Mouse (Mus musculus) neural tube, embryonic 15.5 days (tissue): ENCODE measurements around the gene Hspb9. TPM values are rescaled to one million over a fixed set of nuclear protein-coding genes. Genes with fewer than 3 reads are reported as not detected.
A peak's percentile ranks its signal among the peaks of the same experiment; 100 is the strongest.

Experiments used
- ATAC-seq: fragments of 200-750 bp; cut with Nextera tagmentation; 2 replicates; pipeline ENCODE4 v1.8.0; 2017; ENCODE audit warnings: mild to moderate bottlenecking, moderate TSS enrichment, moderate library complexity; ENCODE audit not compliant: low FRiP score
- H3K27ac ChIP-seq: fragments of 300-500 bp; sonication (generic); replicated peaks from 2 replicates; pipeline ENCODE4 v1.5.1; 2015; ENCODE audit warnings: mild to moderate bottlenecking, inconsistent platforms
- H3K27me3 ChIP-seq: fragments of 300-500 bp; sonication (generic); replicated peaks from 2 replicates; pipeline ENCODE4 v1.6.1; 2015; ENCODE audit warnings: inconsistent platforms
- H3K36me3 ChIP-seq: fragments of 300-500 bp; sonication (generic); 2 replicates; pipeline ENCODE4 v1.6.1; 2015; ENCODE audit warnings: inconsistent platforms
- H3K4me1 ChIP-seq: fragments of 300-500 bp; sonication (generic); 2 replicates; pipeline ENCODE4 v1.6.1; 2015; ENCODE audit warnings: inconsistent platforms
- H3K4me2 ChIP-seq: fragments of 300-500 bp; sonication (generic); 2 replicates; pipeline ENCODE4 v1.6.1; 2015; ENCODE audit warnings: inconsistent platforms, mild to moderate bottlenecking, moderate library complexity
- H3K4me3 ChIP-seq: fragments of 300-500 bp; sonication (generic); replicated peaks from 2 replicates; pipeline ENCODE4 v1.5.1; 2015; ENCODE audit warnings: mild to moderate bottlenecking, inconsistent platforms
- H3K9ac ChIP-seq: fragments of 300-500 bp; sonication (generic); replicated peaks from 2 replicates; pipeline ENCODE4 v1.6.1; 2015; ENCODE audit warnings: mild to moderate bottlenecking, inconsistent platforms
- H3K9me3 ChIP-seq: fragments of 300-500 bp; sonication (generic); replicated peaks from 2 replicates; pipeline ENCODE4 v1.6.1; 2016; ENCODE audit warnings: inconsistent platforms
- WGBS: fragments of 180-500 bp; shearing (Covaris S2); methylation state at CpG from one replicate; pipeline ENCODE4 v1.1.7; 2015; ENCODE audit warnings: mixed read lengths; 5-methylcytosine and 5-hydroxymethylcytosine counted together
- polyA plus RNA-seq: library from polyadenylated mRNA; unstranded; fragments of >200 nt; fragmentation: Nextera tagmentation; extraction: Ambion mirVana; gene quantifications from 2 replicates; pipeline ENCODE4 v1.2.1, GENCODE M21; 2015

Gene Hspb9
- polyA plus RNA-seq: 0.43 TPM in 1 of 2 replicates, not detected in the other

GRCm38 (mm10) chr11:100713735-100714533 is at the start of gene Hspb9:
Hspb9 (plus strand) TSS chr11:100713850.
- H3K9me3 ChIP-seq: no peaks in the 10 kb centered on the region
- H3K9ac ChIP-seq: peak within 1 kb of the TSS; percentile 20; the same call in 1 of the 2 replicates
- H3K36me3 ChIP-seq: peaks cover 49% of the 10 kb centered on the region
- H3K4me2 ChIP-seq: peak within 1 kb of the TSS; percentile 44
- 8% methylated on average over 38 of the region's 38 CpGs for whole genome bisulfite sequencing
- peaks cover 35% of the 10 kb centered on the region for H3K4me1 ChIP-seq
- peak within 1 kb of the TSS; percentile 61; the same call in 1 of the 2 replicates for H3K27ac ChIP-seq
- H3K4me3 ChIP-seq: 0 out of 2 replicates have a peak within 1 kb of the TSS, but pooled peaks have one; percentile 6
- H3K27me3 ChIP-seq: no peaks in the 10 kb centered on the region
- no peak for ATAC-seq

GRCm38 (mm10) chr11:100671049-100671448 is 42.6 kb upstream of the Hspb9 start:
- WGBS: 82% methylated on average over 1 of the region's 1 CpGs

GRCm38 (mm10) chr11:100671956-100672355 is 41.7 kb upstream of the Hspb9 start:
- no peak for ATAC-seq

More at GRCm38 (mm10) chr11:100671049-100671448, 42.6 kb upstream of the Hspb9 start:
- H3K4me2 ChIP-seq: no peak overlapping the region
- no peaks in the 10 kb centered on the region for H3K36me3 ChIP-seq
- H3K27me3 ChIP-seq: peaks cover 9% of the 10 kb centered on the region
- no peaks in the 10 kb centered on the region for H3K9me3 ChIP-seq
- no peak overlapping the region for H3K27ac ChIP-seq
- H3K4me1 ChIP-seq: peaks cover 8% of the 10 kb centered on the region
- no peak overlapping the region for H3K4me3 ChIP-seq
- H3K9ac ChIP-seq: no peak overlapping the region
- no peak for ATAC-seq

GRCm38 (mm10) chr11:100673169-100673568 is 40.5 kb upstream of the Hspb9 start:
- Histone ChIP-seq H3K9ac (no peak overlapping the region; the same call in 1 of the 2 replicates), H3K27me3 (peaks cover 9% of the 10 kb centered on the region), H3K4me1 (peaks cover 8% of the 10 kb centered on the region), H3K9me3 (no peaks in the 10 kb centered on the region), H3K36me3 (no peaks in the 10 kb centered on the region), H3K4me2 (peak overlapping the region; percentile 28), H3K4me3 (no peak overlapping the region), H3K27ac (no peak overlapping the region)
- WGBS: 3% methylated on average over 23 of the region's 23 CpGs
- ATAC-seq: no peak

More at GRCm38 (mm10) chr11:100671956-100672355, 41.7 kb upstream of the Hspb9 start:
- H3K27ac ChIP-seq: no peak overlapping the region
- 76% methylated on average over 2 of the region's 2 CpGs for WGBS
- H3K4me2 ChIP-seq: no peak overlapping the region
- no peak overlapping the region for H3K4me3 ChIP-seq
- no peak overlapping the region for H3K9ac ChIP-seq
- H3K27me3 ChIP-seq: peaks cover 9% of the 10 kb centered on the region
- no peaks in the 10 kb centered on the region for H3K36me3 ChIP-seq
- no peaks in the 10 kb centered on the region for H3K9me3 ChIP-seq
- peaks cover 8% of the 10 kb centered on the region for H3K4me1 ChIP-seq

- H3K36me3 ChIP-seq: no peaks in the 10 kb centered on the region
- H3K4me1 ChIP-seq: peaks cover 7% of the 10 kb centered on the region
- H3K9ac ChIP-seq: no peak overlapping the region
- H3K27ac ChIP-seq: no peak overlapping the region
- H3K9me3 ChIP-seq: no peaks in the 10 kb centered on the region
- no peak overlapping the region for H3K4me2 ChIP-seq
- no peak overlapping the region for H3K4me3 ChIP-seq
- H3K27me3 ChIP-seq: no peaks in the 10 kb centered on the region; the same call in 1 of the 2 replicates
- ATAC-seq: no peak
- WGBS: 66% methylated on average over 7 of the region's 7 CpGs
Measured at GRCm38 (mm10) chr11:100677810-100678209, 35.8 kb upstream of the Hspb9 start.

- H3K27me3 ChIP-seq: no peaks in the 10 kb centered on the region
- no peak overlapping the region for H3K4me3 ChIP-seq
- no peaks in the 10 kb centered on the region for H3K4me1 ChIP-seq
- no peak overlapping the region for H3K27ac ChIP-seq
- no peaks in the 10 kb centered on the region for H3K9me3 ChIP-seq
- H3K36me3 ChIP-seq: no peaks in the 10 kb centered on the region
- no peak overlapping the region for H3K4me2 ChIP-seq
- ATAC-seq: no peak
- WGBS: 76% methylated on average over 5 of the region's 5 CpGs
- no peak overlapping the region for H3K9ac ChIP-seq
Measured at GRCm38 (mm10) chr11:100681826-100682225, 31.8 kb upstream of the Hspb9 start.

GRCm38 (mm10) chr11:100682526-100682925 is 31.1 kb upstream of the Hspb9 start:
- Histone ChIP-seq H3K4me2 (no peak overlapping the region), H3K9ac (no peak overlapping the region), H3K4me3 (no peak overlapping the region), H3K9me3 (no peaks in the 10 kb centered on the region), H3K27me3 (no peaks in the 10 kb centered on the region), H3K36me3 (no peaks in the 10 kb centered on the region), H3K27ac (no peak overlapping the region), H3K4me1 (no peaks in the 10 kb centered on the region)
- ATAC-seq: no peak
- WGBS: 76% methylated on average over 5 of the region's 5 CpGs

GRCm38 (mm10) chr11:100684084-100684483 is 29.6 kb upstream of the Hspb9 start:
- no peaks in the 10 kb centered on the region for H3K36me3 ChIP-seq
- no peak overlapping the region for H3K9ac ChIP-seq
- no peak overlapping the region for H3K4me2 ChIP-seq
- H3K27me3 ChIP-seq: no peaks in the 10 kb centered on the region
- ATAC-seq: no peak
- H3K4me1 ChIP-seq: no peaks in the 10 kb centered on the region
- 77% methylated on average over 2 of the region's 2 CpGs for WGBS
- no peaks in the 10 kb centered on the region for H3K9me3 ChIP-seq
- no peak overlapping the region for H3K27ac ChIP-seq
- no peak overlapping the region for H3K4me3 ChIP-seq

- 86% methylated on average over 2 of the region's 3 CpGs for WGBS
- Histone ChIP-seq H3K27me3 (0 out of 2 replicates have a peak, but pooled peaks cover 6% of the 10 kb centered on the region), H3K9ac (no peak overlapping the region), H3K4me2 (no peak overlapping the region), H3K27ac (no peak overlapping the region), H3K9me3 (no peaks in the 10 kb centered on the region), H3K36me3 (no peaks in the 10 kb centered on the region), H3K4me1 (no peaks in the 10 kb centered on the region), H3K4me3 (no peak overlapping the region)
- no peak for ATAC-seq
Measured at GRCm38 (mm10) chr11:100685371-100685770, 28.3 kb upstream of the Hspb9 start.

- peaks cover 6% of the 10 kb centered on the region for H3K4me1 ChIP-seq
- ATAC-seq: no peak
Measured at GRCm38 (mm10) chr11:100687265-100687664, 26.4 kb upstream of the Hspb9 start.

GRCm38 (mm10) chr11:100688443-100688842 is 25.2 kb upstream of the Hspb9 start:
- peaks cover 10% of the 10 kb centered on the region for H3K4me1 ChIP-seq
- H3K9ac ChIP-seq: no peak overlapping the region
- H3K9me3 ChIP-seq: no peaks in the 10 kb centered on the region
- no peaks in the 10 kb centered on the region for H3K36me3 ChIP-seq
- no peak overlapping the region for H3K27ac ChIP-seq
- ATAC-seq: no peak
- H3K27me3 ChIP-seq: peaks cover 32% of the 10 kb centered on the region
- H3K4me2 ChIP-seq: no peak overlapping the region
- WGBS: 81% methylated on average over 4 of the region's 4 CpGs
- no peak overlapping the region for H3K4me3 ChIP-seq

More at GRCm38 (mm10) chr11:100687265-100687664, 26.4 kb upstream of the Hspb9 start:
- no peaks in the 10 kb centered on the region for H3K9me3 ChIP-seq
- no peak overlapping the region for H3K4me2 ChIP-seq
- 84% methylated on average over 7 of the region's 7 CpGs for WGBS
- H3K9ac ChIP-seq: no peak overlapping the region
- no peak overlapping the region for H3K27ac ChIP-seq
- no peaks in the 10 kb centered on the region for H3K36me3 ChIP-seq
- peaks cover 23% of the 10 kb centered on the region for H3K27me3 ChIP-seq
- no peak overlapping the region for H3K4me3 ChIP-seq

GRCm38 (mm10) chr11:100690389-100690788 is 23.3 kb upstream of the Hspb9 start:
- no peak for ATAC-seq
- peaks cover 32% of the 10 kb centered on the region for H3K27me3 ChIP-seq
- no peak overlapping the region for H3K27ac ChIP-seq
- H3K9me3 ChIP-seq: no peaks in the 10 kb centered on the region
- no peak overlapping the region for H3K9ac ChIP-seq
- H3K4me3 ChIP-seq: no peak overlapping the region
- H3K36me3 ChIP-seq: no peaks in the 10 kb centered on the region
- WGBS: 86% methylated on average over 7 of the region's 7 CpGs
- no peak overlapping the region for H3K4me2 ChIP-seq
- peaks cover 10% of the 10 kb centered on the region for H3K4me1 ChIP-seq
